Mouse (Mus musculus) forebrain, postnatal 0 days (tissue): ENCODE data around the gene Nt5c2. TPM values are rescaled to one million over a fixed set of nuclear protein-coding genes. Genes with fewer than 3 reads are reported as not detected.

Experiments
- ATAC-seq: fragments of 200-750 bp; cut with Nextera tagmentation; 2 replicates; pipeline ENCODE4 v1.8.0; 2017; ENCODE audit warnings: mild to moderate bottlenecking, moderate library complexity
- DNase-seq: peaks from one replicate; pipeline ENCODE4 v3.0.0-alpha.2; 2015
- H3K27ac ChIP-seq: fragments of 300-500 bp; sonication (generic); 2 replicates; pipeline ENCODE4 v1.5.1; 2014; ENCODE audit warnings: low read depth, mild to moderate bottlenecking, antibody characterized with exemption, low read length, moderate library complexity, mixed read lengths
- H3K27me3 ChIP-seq: fragments of 300-500 bp; sonication (generic); 2 replicates; pipeline ENCODE4 v1.6.1; 2014; ENCODE audit warnings: mild to moderate bottlenecking, low read length, mixed read lengths; ENCODE audit not compliant: insufficient read depth
- H3K36me3 ChIP-seq: fragments of 300-500 bp; sonication (generic); 2 replicates; pipeline ENCODE4 v1.6.1; 2014; ENCODE audit warnings: mild to moderate bottlenecking, moderate library complexity; ENCODE audit not compliant: insufficient read depth
- H3K4me1 ChIP-seq: fragments of 300-500 bp; sonication (generic); 2 replicates; pipeline ENCODE4 v1.6.1; 2014; ENCODE audit warnings: antibody characterized with exemption; ENCODE audit not compliant: insufficient read depth
- H3K4me2 ChIP-seq: fragments of 300-500 bp; sonication (generic); 2 replicates; pipeline ENCODE4 v1.6.1; 2014; ENCODE audit warnings: low read depth, mild to moderate bottlenecking, moderate library complexity
- H3K4me3 ChIP-seq: fragments of 300-500 bp; sonication (generic); 2 replicates; pipeline ENCODE4 v1.5.1; 2014; ENCODE audit warnings: low read depth, low read length, mixed read lengths
- H3K9ac ChIP-seq: fragments of 300-500 bp; sonication (generic); 2 replicates; pipeline ENCODE4 v1.6.1; 2014; ENCODE audit warnings: mild to moderate bottlenecking
- H3K9me3 ChIP-seq: fragments of 300-500 bp; sonication (generic); 2 replicates; pipeline ENCODE4 v1.6.1; 2016; ENCODE audit warnings: low read length
- CTCF ChIP-seq: sonication (generic); IDR thresholded peaks from 2 replicates; pipeline ENCODE4 v1.5.1; 2016; ENCODE audit warnings: antibody characterized with exemption, control low read depth, low read depth
- whole genome bisulfite sequencing: fragments of 180-500 bp; shearing (Covaris S2); extraction: QIAGEN DNeasy Blood & Tissue Kit; methylation state at CpG from one replicate; pipeline ENCODE4 v1.1.7; 2014; 5-methylcytosine and 5-hydroxymethylcytosine counted together
- polyA plus RNA-seq: library from polyadenylated mRNA; unstranded; fragments of >200 nt; fragmentation: Nextera tagmentation; extraction: Ambion mirVana; gene quantifications from 2 replicates; pipeline ENCODE4 v1.2.1, GENCODE M21; 2015
- total RNA-seq: library from RNA; depleted of rRNA; stranded (reverse); fragments of >200 nt; gene quantifications from 2 replicates; pipeline ENCODE4 v1.2.3, GENCODE M21; 2014

Gene Nt5c2
- total and polyA plus RNA-seq, 2 experiments from 2014 or later: 69.5 to 80.4 TPM

- WGBS: 77% methylated on average over 4 of the region's 4 CpGs
- DNase-seq (no peak), ATAC-seq (no peak)
- no peak for TF ChIP-seq CTCF
- H3K9me3 ChIP-seq: no peaks in the 10 kb centered on the region
- H3K9ac ChIP-seq: no peak overlapping the region
- no peak overlapping the region for H3K4me3 ChIP-seq
- H3K4me1 ChIP-seq: peaks cover 10% of the 10 kb centered on the region
- H3K36me3 ChIP-seq: peaks cover 19% of the 10 kb centered on the region
- H3K4me2 ChIP-seq: peak overlapping the region; percentile 80
- H3K27me3 ChIP-seq: no peaks in the 10 kb centered on the region
- no peak overlapping the region for H3K27ac ChIP-seq
These were observed 34.1 kb upstream of the Nt5c2 start for GRCm38 (mm10) chr19:47049061-47049460.

- Histone ChIP-seq H3K9me3 (no peaks in the 10 kb centered on the region), H3K27ac (no peak overlapping the region), H3K9ac (no peak overlapping the region), H3K4me2 (no peak overlapping the region), H3K27me3 (no peaks in the 10 kb centered on the region), H3K36me3 (peaks cover 19% of the 10 kb centered on the region), H3K4me3 (no peak overlapping the region), H3K4me1 (peaks cover 10% of the 10 kb centered on the region)
- 91% methylated on average over 13 of the region's 13 CpGs for WGBS
- DNase-seq: no peak
- no peak for ATAC-seq
- no peak for TF ChIP-seq CTCF
These were observed 32.4 kb upstream of the Nt5c2 start for GRCm38 (mm10) chr19:47047236-47047833.

- H3K4me1 ChIP-seq: peaks cover 10% of the 10 kb centered on the region
- no peaks in the 10 kb centered on the region for H3K9me3 ChIP-seq
- ATAC-seq (no peak), DNase-seq (no peak)
- H3K9ac ChIP-seq: no peak overlapping the region
- H3K27me3 ChIP-seq: no peaks in the 10 kb centered on the region
- TF ChIP-seq CTCF: 0 out of 2 replicates have a peak, but pooled peaks have one; percentile 29
- peaks cover 22% of the 10 kb centered on the region for H3K36me3 ChIP-seq
- H3K4me2 ChIP-seq: no peak overlapping the region
- H3K4me3 ChIP-seq: no peak overlapping the region
- 89% methylated on average over 1 of the region's 1 CpGs for WGBS
- no peak overlapping the region for H3K27ac ChIP-seq
These were observed 31.4 kb upstream of the Nt5c2 start for GRCm38 (mm10) chr19:47046343-47046742.

GRCm38 (mm10) chr19:47043608-47044007 lies 28.7 kb upstream of the Nt5c2 start:
- Histone ChIP-seq H3K36me3 (peaks cover 45% of the 10 kb centered on the region), H3K4me3 (no peak overlapping the region), H3K27me3 (no peaks in the 10 kb centered on the region), H3K27ac (no peak overlapping the region), H3K4me2 (no peak overlapping the region), H3K9me3 (no peaks in the 10 kb centered on the region), H3K9ac (no peak overlapping the region), H3K4me1 (no peaks in the 10 kb centered on the region; the same call in 1 of the 2 replicates)
- DNase-seq (no peak), ATAC-seq (no peak)
- peak; percentile 64 for TF ChIP-seq CTCF
- 87% methylated on average over 3 of the region's 3 CpGs for WGBS

- WGBS: 98% methylated on average over 3 of the region's 3 CpGs
- no peak for DNase-seq
- peaks cover 47% of the 10 kb centered on the region for H3K36me3 ChIP-seq
- no peak for ATAC-seq
- H3K4me3 ChIP-seq: no peak overlapping the region
- no peaks in the 10 kb centered on the region for H3K4me1 ChIP-seq
- H3K9ac ChIP-seq: no peak overlapping the region
- H3K27ac ChIP-seq: no peak overlapping the region
- no peak overlapping the region for H3K4me2 ChIP-seq
- H3K27me3 ChIP-seq: no peaks in the 10 kb centered on the region
- no peak for TF ChIP-seq CTCF
- no peaks in the 10 kb centered on the region for H3K9me3 ChIP-seq
These were observed 25.9 kb upstream of the Nt5c2 start for GRCm38 (mm10) chr19:47040720-47041473.

- DNase-seq (no peak), ATAC-seq (no peak)
- H3K9ac ChIP-seq: no peak overlapping the region
- H3K4me2 ChIP-seq: no peak overlapping the region
- 86% methylated on average over 3 of the region's 3 CpGs for WGBS
- H3K27me3 ChIP-seq: no peaks in the 10 kb centered on the region
- no peaks in the 10 kb centered on the region for H3K9me3 ChIP-seq
- no peak for TF ChIP-seq CTCF
- H3K4me1 ChIP-seq: no peaks in the 10 kb centered on the region
- H3K36me3 ChIP-seq: peaks cover 67% of the 10 kb centered on the region
- no peak overlapping the region for H3K4me3 ChIP-seq
- no peak overlapping the region for H3K27ac ChIP-seq
These were observed 21.6 kb upstream of the Nt5c2 start for GRCm38 (mm10) chr19:47036596-47036995.

GRCm38 (mm10) chr19:47034916-47035315 lies 20.0 kb upstream of the Nt5c2 start:
- Histone ChIP-seq H3K4me3 (no peak overlapping the region), H3K4me1 (no peaks in the 10 kb centered on the region), H3K4me2 (no peak overlapping the region), H3K27ac (no peak overlapping the region), H3K36me3 (peaks cover 52% of the 10 kb centered on the region), H3K27me3 (no peaks in the 10 kb centered on the region), H3K9ac (no peak overlapping the region), H3K9me3 (no peaks in the 10 kb centered on the region)
- 95% methylated on average over 4 of the region's 4 CpGs for WGBS
- DNase-seq (no peak), ATAC-seq (no peak)
- no peak for TF ChIP-seq CTCF
